Mouse (Mus musculus) E14TG2a.4 (cell line): ENCODE data around the gene Ankrd52.

ENCODE experiments used
- CTCF ChIP-seq: conservative IDR thresholded peaks from 2 replicates; pipeline ENCODE4 v1.5.1; 2014; ENCODE audit warnings: low read length
- NANOG ChIP-seq: IDR thresholded peaks from 2 replicates; pipeline ENCODE4 v1.6.1; 2014; ENCODE audit warnings: borderline replicate concordance, low read length, mixed read lengths
- POU5F1 ChIP-seq: IDR thresholded peaks from 2 replicates; pipeline ENCODE4 v1.6.1; 2014; ENCODE audit warnings: low read length, borderline replicate concordance

DNA sequence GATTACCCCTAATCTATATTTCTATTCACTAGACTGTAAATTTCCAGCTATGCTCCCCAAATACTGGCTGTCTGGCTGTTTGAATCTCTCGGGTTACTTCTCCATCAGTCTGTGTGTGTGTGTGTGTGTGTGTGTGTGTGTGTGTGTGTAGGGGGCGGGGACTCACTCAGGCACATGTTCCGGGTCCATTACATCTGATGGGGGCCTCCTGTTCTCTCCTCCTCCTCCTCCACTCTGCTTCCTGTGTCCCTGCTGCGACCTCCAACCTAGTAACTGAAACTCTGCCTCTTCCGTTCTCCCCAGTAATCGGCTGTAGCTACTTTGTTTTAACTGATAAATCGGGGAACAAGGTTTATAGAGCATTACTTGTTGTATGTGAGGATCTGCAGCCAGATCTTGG is 47.7 kb downstream of the Ankrd52 start:
- TF ChIP-seq CTCF (no peak), POU5F1 (no peak), NANOG (no peak)
